Mouse (Mus musculus): ENCODE measurements around the gene Gm128. TPM values are rescaled to one million over a fixed set of nuclear protein-coding genes. Genes with fewer than 3 reads are reported as not detected.

Gm128 gene
- 0.32 and 0.60 TPM in 2 replicates for polyA plus RNA-seq (2015; fragmentation: Nextera tagmentation; extraction: Ambion mirVana)

- no peak for ATAC-seq (ENCODE audit: borderline replicate concordance, extremely low read depth, low FRiP score, low TSS enrichment)
- Histone ChIP-seq H3K36me3 (peaks cover 20% of the 10 kb centered on the region), H3K27me3 (no peaks in the 10 kb centered on the region), H3K27ac (no peak within 1 kb of the TSS), H3K9ac (no peak within 1 kb of the TSS), H3K4me1 (peaks cover 9% of the 10 kb centered on the region; the same call in 1 of the 2 replicates), H3K4me3 (no peak within 1 kb of the TSS), H3K4me2 (peak within 1 kb of the TSS; percentile 34; the same call in 1 of the 2 replicates), H3K9me3 (no peaks in the 10 kb centered on the region)
- WGBS: 74% methylated on average over 7 of the region's 7 CpGs
Measured at GRCm38 (mm10) chr3:95241498-95241897, at the start of gene Gm128. Gene Gm128 (minus strand): TSS chr3:95241598.

- Histone ChIP-seq H3K9me3 (no peaks in the 10 kb centered on the region), H3K4me3 (no peak overlapping the region), H3K27ac (no peak overlapping the region), H3K4me1 (no peaks in the 10 kb centered on the region), H3K36me3 (peaks cover 45% of the 10 kb centered on the region), H3K27me3 (no peaks in the 10 kb centered on the region), H3K4me2 (no peak overlapping the region), H3K9ac (no peak overlapping the region)
- no peak for ATAC-seq (ENCODE audit: borderline replicate concordance, extremely low read depth, low FRiP score, low TSS enrichment)
- 76% methylated on average over 4 of the region's 4 CpGs for WGBS
Measured at GRCm38 (mm10) chr3:95291041-95291440, 49.6 kb upstream of the Gm128 start.

GRCm38 (mm10) chr3:95290156-95290555, 48.8 kb upstream of the Gm128 start:
- H3K4me2 ChIP-seq: no peak overlapping the region
- WGBS: 61% methylated on average over 6 of the region's 6 CpGs
- no peaks in the 10 kb centered on the region for H3K4me1 ChIP-seq
- ATAC-seq (ENCODE audit: borderline replicate concordance, extremely low read depth, low FRiP score, low TSS enrichment): no peak
- no peak overlapping the region for H3K4me3 ChIP-seq
- no peak overlapping the region for H3K27ac ChIP-seq
- no peaks in the 10 kb centered on the region for H3K9me3 ChIP-seq
- H3K9ac ChIP-seq: no peak overlapping the region
- peaks cover 44% of the 10 kb centered on the region for H3K36me3 ChIP-seq
- H3K27me3 ChIP-seq: no peaks in the 10 kb centered on the region

GRCm38 (mm10) chr3:95289419-95289818, 48.0 kb upstream of the Gm128 start:
- no peaks in the 10 kb centered on the region for H3K27me3 ChIP-seq
- no peak overlapping the region for H3K4me2 ChIP-seq
- H3K27ac ChIP-seq: no peak overlapping the region
- no peak overlapping the region for H3K9ac ChIP-seq
- H3K36me3 ChIP-seq: peaks cover 37% of the 10 kb centered on the region
- no peak for ATAC-seq (ENCODE audit: borderline replicate concordance, extremely low read depth, low FRiP score, low TSS enrichment)
- no peak overlapping the region for H3K4me3 ChIP-seq
- 92% methylated on average over 4 of the region's 4 CpGs for WGBS
- H3K9me3 ChIP-seq: no peaks in the 10 kb centered on the region
- peaks cover 1% of the 10 kb centered on the region for H3K4me1 ChIP-seq

- Histone ChIP-seq H3K9ac (no peak overlapping the region), H3K4me1 (peaks cover 11% of the 10 kb centered on the region), H3K4me3 (no peak overlapping the region), H3K27ac (no peak overlapping the region), H3K4me2 (no peak overlapping the region), H3K36me3 (peaks cover 22% of the 10 kb centered on the region), H3K27me3 (no peaks in the 10 kb centered on the region), H3K9me3 (no peaks in the 10 kb centered on the region)
- WGBS: 90% methylated on average over 3 of the region's 3 CpGs
- ATAC-seq (ENCODE audit: borderline replicate concordance, extremely low read depth, low FRiP score, low TSS enrichment): no peak
Measured at GRCm38 (mm10) chr3:95287541-95287940, 46.1 kb upstream of the Gm128 start.

GRCm38 (mm10) chr3:95286510-95286909, 45.1 kb upstream of the Gm128 start:
- Histone ChIP-seq H3K27ac (no peak overlapping the region; the same call in 1 of the 2 replicates), H3K9ac (no peak overlapping the region), H3K4me3 (no peak overlapping the region), H3K36me3 (peaks cover 22% of the 10 kb centered on the region), H3K4me2 (no peak overlapping the region), H3K4me1 (peaks cover 11% of the 10 kb centered on the region), H3K27me3 (no peaks in the 10 kb centered on the region), H3K9me3 (no peaks in the 10 kb centered on the region)
- no peak for ATAC-seq (ENCODE audit: borderline replicate concordance, extremely low read depth, low FRiP score, low TSS enrichment)
- 73% methylated on average over 7 of the region's 7 CpGs for WGBS

- peaks cover 22% of the 10 kb centered on the region for H3K36me3 ChIP-seq
- H3K9ac ChIP-seq: no peak overlapping the region
- 61% methylated on average over 5 of the region's 5 CpGs for WGBS
- H3K4me1 ChIP-seq: peaks cover 11% of the 10 kb centered on the region
- no peak overlapping the region for H3K27ac ChIP-seq
- H3K4me3 ChIP-seq: no peak overlapping the region
- no peak overlapping the region for H3K4me2 ChIP-seq
- H3K27me3 ChIP-seq: no peaks in the 10 kb centered on the region
- H3K9me3 ChIP-seq: no peaks in the 10 kb centered on the region
- no peak for ATAC-seq (ENCODE audit: borderline replicate concordance, extremely low read depth, low FRiP score, low TSS enrichment)
Measured at GRCm38 (mm10) chr3:95286011-95286410, 44.6 kb upstream of the Gm128 start.

GRCm38 (mm10) chr3:95285390-95285789, 44.0 kb upstream of the Gm128 start:
- WGBS: 96% methylated on average over 5 of the region's 5 CpGs
- peaks cover 16% of the 10 kb centered on the region for H3K4me1 ChIP-seq
- ATAC-seq (ENCODE audit: borderline replicate concordance, extremely low read depth, low FRiP score, low TSS enrichment): no peak
- H3K9ac ChIP-seq: no peak overlapping the region
- H3K4me3 ChIP-seq: no peak overlapping the region
- H3K4me2 ChIP-seq: no peak overlapping the region
- no peaks in the 10 kb centered on the region for H3K9me3 ChIP-seq
- no peaks in the 10 kb centered on the region for H3K27me3 ChIP-seq
- peaks cover 22% of the 10 kb centered on the region for H3K36me3 ChIP-seq
- no peak overlapping the region for H3K27ac ChIP-seq

- no peak overlapping the region; the same call in 1 of the 2 replicates for H3K9ac ChIP-seq
- ATAC-seq (ENCODE audit: borderline replicate concordance, extremely low read depth, low FRiP score, low TSS enrichment): no peak
- WGBS: 89% methylated on average over 12 of the region's 12 CpGs
Measured at GRCm38 (mm10) chr3:95284501-95285281, 43.3 kb upstream of the Gm128 start.

GRCm38 (mm10) chr3:95284062-95284461, 42.7 kb upstream of the Gm128 start:
- Histone ChIP-seq H3K9me3 (no peaks in the 10 kb centered on the region), H3K4me2 (peak overlapping the region; percentile 72), H3K4me3 (peak overlapping the region; percentile 70), H3K4me1 (peaks cover 19% of the 10 kb centered on the region), H3K36me3 (peaks cover 14% of the 10 kb centered on the region), H3K27me3 (no peaks in the 10 kb centered on the region), H3K9ac (peak overlapping the region; percentile 76), H3K27ac (peak overlapping the region; percentile 98)
- 19% methylated on average over 1 of the region's 1 CpGs for WGBS
- ATAC-seq (ENCODE audit: borderline replicate concordance, extremely low read depth, low FRiP score, low TSS enrichment): no peak

More at GRCm38 (mm10) chr3:95284501-95285281, 43.3 kb upstream of the Gm128 start:
- Histone ChIP-seq H3K27me3 (no peaks in the 10 kb centered on the region), H3K27ac (no peak overlapping the region), H3K4me2 (peak overlapping the region; percentile 72; the same call in 1 of the 2 replicates), H3K9me3 (no peaks in the 10 kb centered on the region), H3K36me3 (peaks cover 18% of the 10 kb centered on the region), H3K4me1 (peaks cover 19% of the 10 kb centered on the region), H3K4me3 (peak overlapping the region; percentile 70; the same call in 1 of the 2 replicates)

- peak overlapping the region; percentile 98 for H3K27ac ChIP-seq
- peak overlapping the region; percentile 76 for H3K9ac ChIP-seq
- 2% methylated on average over 7 of the region's 7 CpGs for WGBS
- H3K27me3 ChIP-seq: no peaks in the 10 kb centered on the region
- peak overlapping the region; percentile 70 for H3K4me3 ChIP-seq
- H3K4me1 ChIP-seq: peaks cover 19% of the 10 kb centered on the region
- no peaks in the 10 kb centered on the region for H3K9me3 ChIP-seq
- peaks cover 11% of the 10 kb centered on the region for H3K36me3 ChIP-seq
- peak overlapping the region; percentile 72 for H3K4me2 ChIP-seq
- no peak for ATAC-seq (ENCODE audit: borderline replicate concordance, extremely low read depth, low FRiP score, low TSS enrichment)
Measured at GRCm38 (mm10) chr3:95283589-95283941, 42.2 kb upstream of the Gm128 start.

GRCm38 (mm10) chr3:95282865-95283588, 41.6 kb upstream of the Gm128 start:
- no peaks in the 10 kb centered on the region for H3K9me3 ChIP-seq
- no peaks in the 10 kb centered on the region for H3K27me3 ChIP-seq
- 0% methylated on average over 51 of the region's 51 CpGs for WGBS
- peaks cover 5% of the 10 kb centered on the region; the same call in 1 of the 2 replicates for H3K36me3 ChIP-seq
- peak overlapping the region; percentile 70 for H3K4me3 ChIP-seq
- H3K4me1 ChIP-seq: peaks cover 19% of the 10 kb centered on the region
- H3K9ac ChIP-seq: peak overlapping the region; percentile 76
- ATAC-seq (ENCODE audit: borderline replicate concordance, extremely low read depth, low FRiP score, low TSS enrichment): peak; percentile 77
- peak overlapping the region; percentile 98 for H3K27ac ChIP-seq
- peak overlapping the region; percentile 72 for H3K4me2 ChIP-seq
